Mouse (Mus musculus) C2C12 (cell line): Measurements from ENCODE around the gene Entpd1. TPM values are rescaled to one million over a fixed set of nuclear protein-coding genes. Genes with fewer than 3 reads are reported as not detected.

ENCODE experiments used
- H3K27me3 ChIP-seq: one replicate; pipeline ENCODE4 v1.6.1; 2011; ENCODE audit not compliant: control insufficient read depth, insufficient read depth, insufficient read length
- H3K36me3 ChIP-seq: one replicate; pipeline ENCODE4 v1.6.1; 2011; ENCODE audit not compliant: control insufficient read depth, insufficient read depth
- H3K4me3 ChIP-seq: one replicate; pipeline ENCODE4 v1.5.1; 2011; ENCODE audit warnings: mild to moderate bottlenecking, control low read depth; ENCODE audit not compliant: poor library complexity, insufficient read depth, severe bottlenecking
- H3K79me2 ChIP-seq: one replicate; pipeline ENCODE4 v1.6.1; 2011; ENCODE audit not compliant: control insufficient read depth, insufficient read depth
- H3K79me3 ChIP-seq: one replicate; pipeline ENCODE4 v1.6.1; 2011; ENCODE audit warnings: low read depth, control low read depth
- H3ac ChIP-seq: one replicate; pipeline ENCODE3; 2011; ENCODE audit warnings: low read depth; ENCODE audit not compliant: control insufficient read depth, insufficient read length
- CEBPB ChIP-seq: IDR thresholded peaks from one replicate; pipeline ENCODE4 v1.6.1; 2011; ENCODE audit warnings: low read depth, mild to moderate bottlenecking, control low read depth, moderate library complexity
- CTCF ChIP-seq: IDR thresholded peaks from one replicate; pipeline ENCODE4 v1.5.1; 2011; ENCODE audit not compliant: control insufficient read depth, insufficient read depth, insufficient read length
- FOSL1 ChIP-seq: IDR thresholded peaks from one replicate; pipeline ENCODE4 v1.8.0; 2011; ENCODE audit warnings: mild to moderate bottlenecking, low read length; ENCODE audit not compliant: poor library complexity, insufficient read depth, severe bottlenecking
- MAX ChIP-seq: IDR thresholded peaks from one replicate; pipeline ENCODE4 v1.6.1; 2011; ENCODE audit warnings: mild to moderate bottlenecking, control low read depth
- MYOD1 ChIP-seq: IDR thresholded peaks from one replicate; pipeline ENCODE4 v1.6.1; 2011; ENCODE audit warnings: low read depth; ENCODE audit not compliant: control insufficient read depth, insufficient read length
- MYOG ChIP-seq: IDR thresholded peaks from one replicate; pipeline ENCODE4 v1.6.1; 2011; ENCODE audit not compliant: control insufficient read depth, insufficient read length; ENCODE audit errors: extremely low read depth
- USF1 ChIP-seq: IDR thresholded peaks from one replicate; pipeline ENCODE4 v1.6.1; 2011; ENCODE audit warnings: low read depth, mild to moderate bottlenecking, control low read depth, moderate library complexity
- polyA plus RNA-seq: library from polyadenylated mRNA; unstranded; fragments of >200 nt; fragmentation: generic; extraction: Trizol; gene quantifications from one replicate; pipeline ENCODE4 v1.2.1, GENCODE M21; 2012; ENCODE audit warnings: missing spikeins

Entpd1 gene
- polyA plus RNA-seq, 1 experiment: not detected

GRCm38 (mm10) chr19:40660510-40660909 lies 48.3 kb downstream of the Entpd1 start:
- H3K36me3 ChIP-seq: no peaks in the 10 kb centered on the region
- no peak overlapping the region for H3K4me3 ChIP-seq
- TF ChIP-seq USF1 (no peak), MAX (no peak), FOSL1 (no peak), MYOG (no peak), CEBPB (no peak), MYOD1 (no peak), CTCF (no peak)
- no peaks in the 10 kb centered on the region for H3K27me3 ChIP-seq
- H3ac ChIP-seq: no peak overlapping the region
- no peaks in the 10 kb centered on the region for H3K79me2 ChIP-seq
- H3K79me3 ChIP-seq: no peaks in the 10 kb centered on the region

GRCm38 (mm10) chr19:40661108-40661507 lies 48.9 kb downstream of the Entpd1 start:
- no peaks in the 10 kb centered on the region for H3K79me3 ChIP-seq
- TF ChIP-seq FOSL1: no peak
- TF ChIP-seq MYOG: no peak
- TF ChIP-seq CTCF: no peak
- no peak for TF ChIP-seq CEBPB
- TF ChIP-seq MAX: no peak
- no peak for TF ChIP-seq USF1
- TF ChIP-seq MYOD1: no peak
- no peaks in the 10 kb centered on the region for H3K27me3 ChIP-seq
- H3ac ChIP-seq: no peak overlapping the region
- no peaks in the 10 kb centered on the region for H3K36me3 ChIP-seq
- H3K4me3 ChIP-seq: no peak overlapping the region
- H3K79me2 ChIP-seq: no peaks in the 10 kb centered on the region

- TF ChIP-seq CEBPB (no peak), MYOG (no peak), USF1 (no peak), CTCF (no peak), MYOD1 (no peak), MAX (no peak), FOSL1 (no peak)
- Histone ChIP-seq H3K79me2 (no peaks in the 10 kb centered on the region), H3ac (no peak overlapping the region), H3K79me3 (no peaks in the 10 kb centered on the region), H3K4me3 (no peak overlapping the region), H3K36me3 (no peaks in the 10 kb centered on the region), H3K27me3 (no peaks in the 10 kb centered on the region)
Observed at GRCm38 (mm10) chr19:40661874-40662273, 49.7 kb downstream of the Entpd1 start.

GRCm38 (mm10) chr19:40662727-40663126 lies 50.6 kb downstream of the Entpd1 start:
- Histone ChIP-seq H3K79me3 (no peaks in the 10 kb centered on the region), H3K27me3 (no peaks in the 10 kb centered on the region)
- TF ChIP-seq MYOD1: no peak
- no peak for TF ChIP-seq MAX
- TF ChIP-seq CTCF: no peak
- TF ChIP-seq USF1: no peak
- TF ChIP-seq MYOG: no peak
- TF ChIP-seq CEBPB: no peak
- no peak for TF ChIP-seq FOSL1

GRCm38 (mm10) chr19:40665778-40666177 lies 53.6 kb downstream of the Entpd1 start:
- H3K27me3 ChIP-seq: no peaks in the 10 kb centered on the region
- no peak overlapping the region for H3ac ChIP-seq
- no peaks in the 10 kb centered on the region for H3K79me2 ChIP-seq
- no peak overlapping the region for H3K4me3 ChIP-seq
- no peaks in the 10 kb centered on the region for H3K79me3 ChIP-seq
- no peak for TF ChIP-seq FOSL1
- TF ChIP-seq MAX: no peak
- no peak for TF ChIP-seq CTCF
- TF ChIP-seq MYOD1: no peak
- no peak for TF ChIP-seq CEBPB
- no peak for TF ChIP-seq USF1
- no peak for TF ChIP-seq MYOG
- H3K36me3 ChIP-seq: no peaks in the 10 kb centered on the region

More at GRCm38 (mm10) chr19:40662727-40663126, 50.6 kb downstream of the Entpd1 start:
- Histone ChIP-seq H3K4me3 (no peak overlapping the region), H3ac (no peak overlapping the region), H3K79me2 (no peaks in the 10 kb centered on the region), H3K36me3 (no peaks in the 10 kb centered on the region)

GRCm38 (mm10) chr19:40667111-40667510 lies 54.9 kb downstream of the Entpd1 start:
- no peaks in the 10 kb centered on the region for H3K27me3 ChIP-seq
- no peak for TF ChIP-seq USF1
- peak; percentile 70 for TF ChIP-seq CEBPB
- H3K36me3 ChIP-seq: no peaks in the 10 kb centered on the region
- no peaks in the 10 kb centered on the region for H3K79me2 ChIP-seq
- no peak overlapping the region for H3K4me3 ChIP-seq
- no peak overlapping the region for H3ac ChIP-seq
- no peaks in the 10 kb centered on the region for H3K79me3 ChIP-seq
